8 mouse cellular contexts compared by ENCODE assay signal in genomic region chr8:57487441-57488155, GRCm38 (mm10). TPM values are rescaled to one million over a fixed set of nuclear protein-coding genes. Genes with fewer than 3 reads are reported as not detected.
A peak's percentile ranks its signal among the peaks of the same experiment; 100 is the strongest.
DNase-seq lines count a peak whose midpoint lies in the region; ATAC-seq and TF ChIP-seq lines count a peak whose summit lies in the region.

Gene Sap30, minus strand, starts transcription at chr8:57487860.

- no peak for TF ChIP-seq EP300 in CH12.LX (IDR thresholded peaks at IDR 0.05; ENCODE audit: low read length)

- H3K9ac ChIP-seq in CH12.LX (ENCODE audit: insufficient read depth, low read depth): peak within 1 kb of the TSS; percentile 92
- H3K9ac ChIP-seq in forebrain, embryonic 11.5 days (ENCODE audit: low read length): peak within 1 kb of the TSS; percentile 92
- peak within 1 kb of the TSS; percentile 99 for H3K9ac ChIP-seq in heart, embryonic 16.5 days (ENCODE audit: low read length)
- H3K9ac ChIP-seq in liver, embryonic 15.5 days: peak within 1 kb of the TSS; percentile 89
- H3K9ac ChIP-seq in neural tube, embryonic 12.5 days: peak within 1 kb of the TSS; percentile 97

- peak; percentile 77 for TF ChIP-seq POLR2A in CH12.LX (IDR thresholded peaks at IDR 0.05; ENCODE audit: low read depth, low read length)

- ATAC-seq in forebrain, embryonic 11.5 days (replicated peaks; ENCODE audit: low FRiP score): peak; percentile 96
- ATAC-seq in heart, embryonic 16.5 days (replicated peaks; ENCODE audit: extremely low read depth, insufficient read depth, low FRiP score): peak; percentile 97
- ATAC-seq in liver, embryonic 15.5 days (ENCODE audit: insufficient read depth): peak; percentile 95
- peak; percentile 97 for ATAC-seq in neural tube, embryonic 12.5 days (ENCODE audit: low FRiP score, low read depth)

- H3K9me3 ChIP-seq in CH12.LX (replicated peaks; ENCODE audit: low read length): no peaks in the 10 kb centered on the region
- no peaks in the 10 kb centered on the region for H3K9me3 ChIP-seq in forebrain, embryonic 11.5 days (ENCODE audit: control insufficient read depth, low read length)
- H3K9me3 ChIP-seq in heart, embryonic 16.5 days (replicated peaks; ENCODE audit: control insufficient read depth, low read length): no peaks in the 10 kb centered on the region
- no peaks in the 10 kb centered on the region for H3K9me3 ChIP-seq in liver, embryonic 15.5 days (replicated peaks)
- no peaks in the 10 kb centered on the region for H3K9me3 ChIP-seq in neural tube, embryonic 12.5 days

- H3K4me2 ChIP-seq in CH12.LX (ENCODE audit: insufficient read depth, low read depth, poor library complexity, severe bottlenecking): peak within 1 kb of the TSS; percentile 81
- H3K4me2 ChIP-seq in forebrain, embryonic 11.5 days (ENCODE audit: low read depth, low read length, severe bottlenecking): peak within 1 kb of the TSS; percentile 81
- H3K4me2 ChIP-seq in heart, embryonic 16.5 days (ENCODE audit: low read depth, low read length): peak within 1 kb of the TSS; percentile 74
- peak within 1 kb of the TSS; percentile 97 for H3K4me2 ChIP-seq in liver, embryonic 15.5 days
- peak within 1 kb of the TSS; percentile 78 for H3K4me2 ChIP-seq in neural tube, embryonic 12.5 days (replicated peaks)

- peak within 1 kb of the TSS; percentile 76 for H3K27ac ChIP-seq in CH12.LX (ENCODE audit: insufficient read depth, low read depth)
- H3K27ac ChIP-seq in forebrain, embryonic 11.5 days (ENCODE audit: low read depth, low read length): peak within 1 kb of the TSS; percentile 92
- peak within 1 kb of the TSS; percentile 98 for H3K27ac ChIP-seq in heart, embryonic 16.5 days (ENCODE audit: low read length)
- peak within 1 kb of the TSS; percentile 96 for H3K27ac ChIP-seq in liver, embryonic 15.5 days (replicated peaks)
- peak within 1 kb of the TSS; percentile 95 for H3K27ac ChIP-seq in neural tube, embryonic 12.5 days

- H3K4me1 ChIP-seq in CH12.LX (ENCODE audit: control insufficient read depth in 1 of 2, insufficient read depth in 2 of 2): peaks cover 3 to 18% of the 10 kb centered on the region in 2 experiments; a peak in 2 of 4 replicates
- H3K4me1 ChIP-seq in forebrain, embryonic 11.5 days (replicated peaks; ENCODE audit: control insufficient read depth, insufficient read depth, low read length): no peaks in the 10 kb centered on the region
- peaks cover 12% of the 10 kb centered on the region for H3K4me1 ChIP-seq in heart, embryonic 16.5 days (ENCODE audit: control insufficient read depth, insufficient read depth, low read length)
- H3K4me1 ChIP-seq in liver, embryonic 15.5 days (replicated peaks): peaks cover 31% of the 10 kb centered on the region
- peaks cover 6% of the 10 kb centered on the region for H3K4me1 ChIP-seq in neural tube, embryonic 12.5 days

- WGBS in forebrain, embryonic 11.5 days: 1% methylated on average over 64 of the region's 66 CpGs
- under 1% methylated on average over 65 of the region's 66 CpGs for WGBS in heart, embryonic 16.5 days
- under 1% methylated on average over 65 of the region's 66 CpGs for WGBS in liver, embryonic 15.5 days (ENCODE audit: insufficient replicate concordance)
- WGBS in neural tube, embryonic 12.5 days: under 1% methylated on average over 66 of the region's 66 CpGs

- peaks cover 10% of the 10 kb centered on the region for H3K79me2 ChIP-seq in CH12.LX (replicated peaks; ENCODE audit: control insufficient read depth, extremely low read depth, insufficient read depth, poor library complexity, severe bottlenecking)

- peak within 1 kb of the TSS; percentile 85 to 95 (median 89) for H3K4me3 ChIP-seq in CH12.LX (replicated peaks in 1 of 3; ENCODE audit: low read depth in 2 of 3, low read length in 2 of 3, poor library complexity in 1 of 3)
- peak within 1 kb of the TSS; percentile 93 for H3K4me3 ChIP-seq in forebrain, embryonic 11.5 days (ENCODE audit: low read depth, low read length)
- H3K4me3 ChIP-seq in heart, embryonic 16.5 days (ENCODE audit: low read length): peak within 1 kb of the TSS; percentile 99
- H3K4me3 ChIP-seq in liver, embryonic 15.5 days (replicated peaks): peak within 1 kb of the TSS; percentile 97
- peak within 1 kb of the TSS; percentile 96 for H3K4me3 ChIP-seq in neural tube, embryonic 12.5 days

- in situ Hi-C loops in CH12.LX (cut with MboI; ENCODE audit: low pct_ligation_motif_present, low pct_unique_long_range_greater_than_20kb, low sequenced_read_pairs): no loop called here

- no peak for TF ChIP-seq CTCF in CH12.LX (conservative IDR thresholded peaks at IDR 0.05 in 1 of 2, IDR thresholded peaks at IDR 0.05 in 1 of 2; ENCODE audit: low read depth in 2 of 2, low read length in 2 of 2)

- dilution Hi-C loops in CH12.LX (cut with MboI; ENCODE audit: extremely low pct_ligation_motif_present, extremely low pct_unique_long_range_greater_than_20kb, low sequenced_read_pairs): no loop called here

- no peaks in the 10 kb centered on the region for H3K27me3 ChIP-seq in CH12.LX (replicated peaks)
- no peaks in the 10 kb centered on the region for H3K27me3 ChIP-seq in forebrain, embryonic 11.5 days (ENCODE audit: control insufficient read depth, insufficient read depth, low read length)
- H3K27me3 ChIP-seq in heart, embryonic 16.5 days (ENCODE audit: control insufficient read depth, insufficient read depth, low read length): no peaks in the 10 kb centered on the region
- H3K27me3 ChIP-seq in liver, embryonic 15.5 days: no peaks in the 10 kb centered on the region
- no peaks in the 10 kb centered on the region for H3K27me3 ChIP-seq in neural tube, embryonic 12.5 days (replicated peaks)

- TF ChIP-seq RAD21 in CH12.LX (IDR thresholded peaks at IDR 0.05; ENCODE audit: low read depth, low read length): no peak

- peaks cover 0 to 7% of the 10 kb centered on the region in 2 experiments for H3K36me3 ChIP-seq in CH12.LX (replicated peaks in 1 of 2; ENCODE audit: control insufficient read depth in 1 of 2, insufficient read depth in 1 of 2, low read length in 1 of 2)
- no peaks in the 10 kb centered on the region for H3K36me3 ChIP-seq in forebrain, embryonic 11.5 days (ENCODE audit: control insufficient read depth, insufficient read depth, low read length)
- H3K36me3 ChIP-seq in heart, embryonic 16.5 days (ENCODE audit: control insufficient read depth, insufficient read depth): peaks cover 6% of the 10 kb centered on the region; the same call in 1 of the 2 replicates
- H3K36me3 ChIP-seq in liver, embryonic 15.5 days (replicated peaks): 0 out of 2 replicates have a peak, but pooled peaks cover 3% of the 10 kb centered on the region
- peaks cover 6% of the 10 kb centered on the region; the same call in 1 of the 2 replicates for H3K36me3 ChIP-seq in neural tube, embryonic 12.5 days

- peak; percentile 97 for DNase-seq in CH12.LX (ENCODE audit: extremely low read depth)
- peak; percentile 96 for DNase-seq in c-Kit-positive CD71-positive TER-119-negative erythroid progenitor cells, embryonic 14.5 days (ENCODE audit: low read depth)
- peak; percentile 99 for DNase-seq in forebrain, embryonic 11.5 days (ENCODE audit: low spot score)
- DNase-seq in kidney, postnatal 36 days: peak; percentile 98 to 99
- DNase-seq in telencephalon, adult 2 months (ENCODE audit: low read depth, low spot score): peak; percentile 97

TF ChIP-seq in CH12.LX, 34 proteins besides CTCF, POLR2A, EP300 and RAD21:
- TF ChIP-seq ELF1 (IDR thresholded peaks at IDR 0.05; ENCODE audit: low read depth, low read length) (peak; percentile 39; the same call in 1 of the 2 replicates), CHD2 (IDR thresholded peaks at IDR 0.05; ENCODE audit: low read length) (peak; percentile 44; the same call in 1 of the 2 replicates), NRF1 (IDR thresholded peaks at IDR 0.05; ENCODE audit: low read depth, low read length) (peak; percentile 75), MAFK (IDR thresholded peaks at IDR 0.05; ENCODE audit: insufficient replicate concordance, low read length) (no peak), HCFC1 (IDR thresholded peaks at IDR 0.05; ENCODE audit: low read depth, low read length) (peak; percentile 96), UBTF (IDR thresholded peaks at IDR 0.05; ENCODE audit: low read depth, low read length) (peak; percentile 94; the same call in 1 of the 2 replicates), TCF12 (IDR thresholded peaks at IDR 0.05; ENCODE audit: low read depth, low read length) (peak; percentile 38; the same call in 1 of the 2 replicates), BHLHE40 (IDR thresholded peaks at IDR 0.05; ENCODE audit: low read depth, low read length) (no peak), MAZ (IDR thresholded peaks at IDR 0.05; ENCODE audit: low read depth, low read length) (0 out of 2 replicates have a peak, but pooled peaks have one; percentile 39), NELFE (IDR thresholded peaks at IDR 0.05; ENCODE audit: low read depth, low read length) (peak; percentile 50), GABPA (IDR thresholded peaks at IDR 0.05; ENCODE audit: insufficient replicate concordance, low read depth, low read length) (peak; percentile 41; the same call in 1 of the 2 replicates), ZNF384 (IDR thresholded peaks at IDR 0.05; ENCODE audit: low read depth, low read length) (peak; percentile 99), MAX (IDR thresholded peaks at IDR 0.05; ENCODE audit: low read length) (peak; percentile 74; the same call in 1 of the 2 replicates), MXI1 (IDR thresholded peaks at IDR 0.05; ENCODE audit: low read depth, low read length) (peak; percentile 87), RCOR1 (conservative IDR thresholded peaks at IDR 0.05; ENCODE audit: low read depth, low read length) (no peak), KAT2A (IDR thresholded peaks at IDR 0.05; ENCODE audit: insufficient replicate concordance, low read length) (peak; percentile 89; the same call in 1 of the 2 replicates), IRF4 (IDR thresholded peaks at IDR 0.05; ENCODE audit: low read depth, low read length) (peak; percentile 35; the same call in 1 of the 2 replicates), PAX5 (IDR thresholded peaks at IDR 0.05; ENCODE audit: low read length) (no peak)

RNA-seq across cellular contexts. Expression of gene Sap30, which starts in this region (rescaled TPM):
- total RNA-seq in CH12.LX (2012; rRNA removed) (37.1 and 38.1 TPM in 2 replicates), CH12.LX (2014; rRNA removed) (82.6 and 93.5 TPM in 2 replicates)
- polyA plus RNA-seq in CH12.LX (2012; ENCODE audit: insufficient read length, low read depth): 33.9 and 39.6 TPM in 2 replicates
- 131 and 140 TPM in 2 replicates for polyA plus RNA-seq in forebrain, embryonic 11.5 days (2014; fragmentation: Nextera tagmentation; extraction: Ambion mirVana)
- polyA plus RNA-seq in heart, embryonic 16.5 days (2015; fragmentation: Nextera tagmentation; extraction: Ambion mirVana): 44.3 and 44.5 TPM in 2 replicates
- 13.6 and 13.9 TPM in 2 replicates for polyA plus RNA-seq in liver, embryonic 15.5 days (2015; fragmentation: Nextera tagmentation; extraction: Ambion mirVana)
- polyA plus RNA-seq in neural tube, embryonic 12.5 days (2016; fragmentation: Nextera tagmentation; extraction: Ambion mirVana): 101 and 105 TPM in 2 replicates

Comparison
In these comparisons a context has a peak if more than half of its experiments do, and no peak if none do; other contexts are left out.
1. Peak in every context shown above with its lines: DNase-seq, ATAC-seq, H3K4me3 ChIP-seq and H3K27ac ChIP-seq.